Mouse (Mus musculus) thymus, adult 2 months (tissue): ENCODE data around the gene Neu2.

Experiments used
- CTCF ChIP-seq: fragments of 200-500 bp; IDR thresholded peaks from 2 replicates; pipeline ENCODE4 v1.5.1; 2012; ENCODE audit warnings: mild to moderate bottlenecking, control low read depth, low read length, moderate library complexity, borderline replicate concordance; ENCODE audit not compliant: control insufficient read depth, poor library complexity, insufficient read depth; ENCODE audit errors: extremely low read depth
- POLR2A ChIP-seq: fragments of 200-500 bp; IDR thresholded peaks from 2 replicates; pipeline ENCODE4 v1.6.1; 2012; ENCODE audit warnings: mild to moderate bottlenecking, low read length, control low read depth, moderate library complexity; ENCODE audit not compliant: control insufficient read depth, poor library complexity, insufficient read depth; ENCODE audit errors: extremely low read depth

DNA sequence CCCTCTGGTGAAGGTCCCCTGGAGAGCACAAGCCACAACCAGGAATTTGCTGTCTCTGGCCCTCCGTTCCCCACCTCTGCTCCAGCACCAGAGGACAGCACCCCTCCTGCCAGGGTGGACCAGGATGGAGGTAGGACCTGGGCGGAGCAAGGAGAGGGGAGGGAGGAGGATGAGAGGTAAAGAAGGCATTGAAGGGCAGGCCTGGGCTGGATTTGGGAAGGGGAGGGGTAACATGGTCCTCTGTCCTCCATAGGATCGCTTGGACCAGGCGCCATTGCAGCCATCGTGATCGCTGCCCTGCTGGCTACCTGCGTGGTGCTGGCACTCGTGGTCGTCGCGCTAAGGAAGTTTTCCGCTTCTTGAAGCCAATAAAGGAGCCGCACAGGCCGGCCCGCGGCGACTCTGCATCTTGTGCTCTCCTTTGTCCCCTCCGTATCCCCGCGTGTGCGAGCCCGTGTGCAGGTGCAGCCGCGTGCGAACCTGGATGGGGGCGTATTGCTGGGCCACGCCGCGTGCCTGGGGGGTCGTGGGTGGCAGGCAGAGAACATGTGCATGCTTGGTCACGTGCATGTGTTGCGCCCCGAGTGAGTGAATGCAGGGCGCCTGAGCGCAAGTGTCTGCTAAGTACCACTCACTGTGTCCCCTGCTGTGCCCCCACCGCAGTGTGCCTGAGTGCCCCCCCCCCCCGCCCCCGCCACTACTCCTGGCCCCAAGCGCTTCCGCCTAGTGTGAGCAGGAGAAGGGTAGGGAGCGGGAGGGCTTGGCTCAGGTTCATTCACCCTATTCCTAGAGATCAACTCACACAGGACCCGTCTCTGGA lies 34.4 kb upstream of the Neu2 start:
- no peak for TF ChIP-seq CTCF
- no peak for TF ChIP-seq POLR2A
